ENCODE assay signal across 22 mouse cellular contexts in genomic region chr10:17001320-17001719, GRCm38 (mm10).
DNase-seq lines count a peak whose midpoint lies in the region; ATAC-seq and TF ChIP-seq lines count a peak whose summit lies in the region.
"Had no signal": no experiment of that assay in that cellular context is flagged by ENCODE, and none has a peak within 500 bp of the region (broad histone marks: within the 10 kb centered on the region; RNA-seq: fewer than 3 reads in every experiment).

No protein-coding gene starts in this region.

- TF ChIP-seq CTCF in hindbrain, postnatal 0 days (IDR thresholded peaks at IDR 0.05; ENCODE audit: low read depth) = no peak

- peak; percentile 71 for ATAC-seq in forebrain, embryonic 11.5 days (replicated peaks; ENCODE audit: low FRiP score)
- ATAC-seq in hindbrain, embryonic 14.5 days (ENCODE audit: low FRiP score) = peak; percentile 14; the same call in 1 of the 2 replicates
- ATAC-seq in hindbrain, postnatal 0 days = no peak
- ATAC-seq: CD4-positive, CD25-positive, alpha-beta regulatory T cell, adult 4 months; intestine, embryonic 16.5 days had no signal

- no peak overlapping the region for H3K9ac ChIP-seq in forebrain, embryonic 11.5 days (ENCODE audit: low read length)
- no peak overlapping the region for H3K9ac ChIP-seq in hindbrain, embryonic 14.5 days
- no peak overlapping the region for H3K9ac ChIP-seq in hindbrain, postnatal 0 days (replicated peaks; ENCODE audit: low read length)
- H3K9ac ChIP-seq: embryonic facial prominence, embryonic 13.5 days; heart, embryonic 15.5 days had no signal

- no peaks in the 10 kb centered on the region for H3K4me1 ChIP-seq in forebrain, embryonic 11.5 days (replicated peaks; ENCODE audit: control insufficient read depth, insufficient read depth, low read length)
- H3K4me1 ChIP-seq in forebrain, embryonic 10.5 days = no peaks in the 10 kb centered on the region
- 0 out of 2 replicates have a peak, but pooled peaks cover 4% of the 10 kb centered on the region for H3K4me1 ChIP-seq in hindbrain, embryonic 14.5 days (replicated peaks; ENCODE audit: control insufficient read depth, insufficient read depth, low read length)
- no peaks in the 10 kb centered on the region for H3K4me1 ChIP-seq in hindbrain, postnatal 0 days (ENCODE audit: insufficient read depth, low read length)
- H3K4me1 ChIP-seq: embryonic facial prominence, embryonic 13.5 days had no signal

- H3K27me3 ChIP-seq in forebrain, embryonic 11.5 days (ENCODE audit: control insufficient read depth, insufficient read depth, low read length) = no peaks in the 10 kb centered on the region
- H3K27me3 ChIP-seq in forebrain, embryonic 10.5 days (ENCODE audit: poor library complexity, severe bottlenecking) = no peaks in the 10 kb centered on the region
- no peaks in the 10 kb centered on the region for H3K27me3 ChIP-seq in hindbrain, embryonic 14.5 days (ENCODE audit: control insufficient read depth, insufficient read depth, low read length)
- H3K27me3 ChIP-seq in hindbrain, postnatal 0 days (ENCODE audit: insufficient read depth, low read length) = no peaks in the 10 kb centered on the region
- H3K27me3 ChIP-seq: embryonic facial prominence, embryonic 13.5 days; heart, embryonic 15.5 days had no signal

- no peak for DNase-seq in forebrain, embryonic 11.5 days (ENCODE audit: low spot score)
- no peak for DNase-seq in forebrain, embryonic 10.5 days (ENCODE audit: extremely low spot score, low spot score)
- DNase-seq in hindbrain, embryonic 14.5 days (ENCODE audit: low spot score) = no peak
- DNase-seq in hindbrain, postnatal 0 days (ENCODE audit: low spot score) = no peak
- DNase-seq in retina, postnatal 1 day = peak; percentile 59
- no peak for DNase-seq in retina, embryonic 14.5 days (ENCODE audit: low spot score)
- no peak for DNase-seq in adrenal gland, postnatal 25 days
- DNase-seq in layer of hippocampus, postnatal 10 days (ENCODE audit: low spot score in 2 of 2) = no peak
- DNase-seq: adrenal gland, postnatal 10 days; B cell, adult 2 months; cerebellum, adult 18-20 months; cerebellum, adult 9-11 months; cerebellum, postnatal 36 days; gastrocnemius, postnatal 10 days; heart, adult 2 months; heart, postnatal 14 days had no signal

- H3K36me3 ChIP-seq in forebrain, embryonic 11.5 days (ENCODE audit: control insufficient read depth, insufficient read depth, low read length) = no peaks in the 10 kb centered on the region
- H3K36me3 ChIP-seq in forebrain, embryonic 10.5 days (replicated peaks) = no peaks in the 10 kb centered on the region
- no peaks in the 10 kb centered on the region for H3K36me3 ChIP-seq in hindbrain, embryonic 14.5 days (replicated peaks; ENCODE audit: control insufficient read depth, insufficient read depth)
- no peaks in the 10 kb centered on the region for H3K36me3 ChIP-seq in hindbrain, postnatal 0 days (ENCODE audit: insufficient read depth, low read length)
- H3K36me3 ChIP-seq: embryonic facial prominence, embryonic 13.5 days; G1E; heart, embryonic 15.5 days had no signal

- no peak overlapping the region for H3K27ac ChIP-seq in forebrain, embryonic 11.5 days (ENCODE audit: low read depth, low read length)
- no peak overlapping the region for H3K27ac ChIP-seq in forebrain, embryonic 10.5 days
- no peak overlapping the region for H3K27ac ChIP-seq in hindbrain, embryonic 14.5 days
- no peak overlapping the region for H3K27ac ChIP-seq in hindbrain, postnatal 0 days
- H3K27ac ChIP-seq: embryonic facial prominence, embryonic 13.5 days; heart, adult 2 months; heart, embryonic 15.5 days had no signal

- WGBS in forebrain, embryonic 11.5 days = 52% methylated on average over 8 of the region's 8 CpGs
- WGBS in forebrain, embryonic 10.5 days = 82% methylated on average over 8 of the region's 8 CpGs
- WGBS in hindbrain, embryonic 14.5 days = 36% methylated on average over 8 of the region's 8 CpGs
- WGBS in hindbrain, postnatal 0 days = 44% methylated on average over 8 of the region's 8 CpGs

- H3K9me3 ChIP-seq in forebrain, embryonic 11.5 days (ENCODE audit: control insufficient read depth, low read length) = no peaks in the 10 kb centered on the region
- H3K9me3 ChIP-seq in forebrain, embryonic 10.5 days = no peaks in the 10 kb centered on the region
- H3K9me3 ChIP-seq in hindbrain, embryonic 14.5 days (ENCODE audit: control insufficient read depth, low read length) = no peaks in the 10 kb centered on the region
- H3K9me3 ChIP-seq in hindbrain, postnatal 0 days (ENCODE audit: low read length) = no peaks in the 10 kb centered on the region
- H3K9me3 ChIP-seq: embryonic facial prominence, embryonic 13.5 days; G1E; heart, embryonic 15.5 days had no signal

- no peak overlapping the region for H3K4me3 ChIP-seq in forebrain, embryonic 11.5 days (ENCODE audit: low read depth, low read length)
- no peak overlapping the region for H3K4me3 ChIP-seq in forebrain, embryonic 10.5 days
- no peak overlapping the region for H3K4me3 ChIP-seq in hindbrain, embryonic 14.5 days (replicated peaks; ENCODE audit: low read length)
- no peak overlapping the region for H3K4me3 ChIP-seq in hindbrain, postnatal 0 days (ENCODE audit: low read length)
- H3K4me3 ChIP-seq: embryonic facial prominence, embryonic 13.5 days; heart, adult 2 months; heart, embryonic 15.5 days had no signal

- no peak overlapping the region for H3K4me2 ChIP-seq in forebrain, embryonic 11.5 days (ENCODE audit: low read depth, low read length, severe bottlenecking)
- H3K4me2 ChIP-seq in hindbrain, embryonic 14.5 days (replicated peaks) = no peak overlapping the region
- H3K4me2 ChIP-seq in hindbrain, postnatal 0 days (ENCODE audit: low read depth, low read length) = no peak overlapping the region
- H3K4me2 ChIP-seq: embryonic facial prominence, embryonic 13.5 days; heart, embryonic 11.5 days; heart, embryonic 15.5 days had no signal
